Mouse (Mus musculus): ENCODE measurements around the gene Smim7. TPM values are rescaled to one million over a fixed set of nuclear protein-coding genes. Genes with fewer than 3 reads are reported as not detected.

Smim7 gene
- polyA plus RNA-seq, 1 experiment from 2014 or later, result 98.6 TPM

GRCm38 (mm10) chr8:72532103-72532502 is 38.8 kb downstream of the Smim7 start:
- WGBS, result 89% methylated on average over 1 of the region's 1 CpGs
- no peak overlapping the region for H3K4me3 ChIP-seq
- H3K4me1 ChIP-seq, result peaks cover 3% of the 10 kb centered on the region; the same call in 1 of the 2 replicates
- 0 out of 2 replicates have a peak, but pooled peaks cover 10% of the 10 kb centered on the region for H3K36me3 ChIP-seq
- no peaks in the 10 kb centered on the region for H3K27me3 ChIP-seq (ENCODE audit: insufficient read depth, poor library complexity, severe bottlenecking)
- H3K9me3 ChIP-seq, result no peaks in the 10 kb centered on the region
- H3K27ac ChIP-seq, result no peak overlapping the region
- DNase-seq (ENCODE audit: low spot score), result no peak

- H3K4me3 ChIP-seq, result no peak overlapping the region
- no peaks in the 10 kb centered on the region for H3K27me3 ChIP-seq (ENCODE audit: insufficient read depth, poor library complexity, severe bottlenecking)
- H3K36me3 ChIP-seq, result 0 out of 2 replicates have a peak, but pooled peaks cover 13% of the 10 kb centered on the region
- H3K9me3 ChIP-seq, result no peaks in the 10 kb centered on the region
- no peak overlapping the region for H3K27ac ChIP-seq
- H3K4me1 ChIP-seq, result peaks cover 27% of the 10 kb centered on the region
- DNase-seq (ENCODE audit: low spot score), result no peak
Measured at GRCm38 (mm10) chr8:72521888-72522287, 49.0 kb downstream of the Smim7 start.

- no peaks in the 10 kb centered on the region for H3K9me3 ChIP-seq
Measured at GRCm38 (mm10) chr8:72517421-72517988, 53.4 kb downstream of the Smim7 start.

More at GRCm38 (mm10) chr8:72517421-72517988, 53.4 kb downstream of the Smim7 start:
- H3K36me3 ChIP-seq, result 0 out of 2 replicates have a peak, but pooled peaks cover 6% of the 10 kb centered on the region
- H3K27me3 ChIP-seq (ENCODE audit: insufficient read depth, poor library complexity, severe bottlenecking), result no peaks in the 10 kb centered on the region
- H3K27ac ChIP-seq, result peak overlapping the region; percentile 86
- peak; percentile 83 for DNase-seq (ENCODE audit: low spot score)
- H3K4me1 ChIP-seq, result peaks cover 39% of the 10 kb centered on the region
- H3K4me3 ChIP-seq, result peak overlapping the region; percentile 17
- WGBS, result 48% methylated on average over 7 of the region's 7 CpGs

Small RNA genes within 50 kb of the gene (microRNA-seq; reads per million reads assigned to microRNA genes)
- gene Gm28019, result not detected

Other genes with a start within 250 kb of the Smim7 start
- gene Eps15l1, start 149.6 kb downstream of the Smim7 start, polyA plus RNA-seq (2016; fragmentation: Nextera tagmentation; extraction: Ambion mirVana), result 49.9 and 62.3 TPM in 2 replicates
- gene Calr3, start 127.2 kb downstream of the Smim7 start, polyA plus RNA-seq (2016; fragmentation: Nextera tagmentation; extraction: Ambion mirVana), result 0.84 and 1.7 TPM in 2 replicates
- 9.7 and 12.0 TPM in 2 replicates for gene 1700030K09Rik, start 127.2 kb downstream of the Smim7 start, polyA plus RNA-seq (2016; fragmentation: Nextera tagmentation; extraction: Ambion mirVana)
- 75.0 and 83.0 TPM in 2 replicates for gene Cherp, start 95.9 kb downstream of the Smim7 start, polyA plus RNA-seq (2016; fragmentation: Nextera tagmentation; extraction: Ambion mirVana)
- gene Slc35e1, start 78.5 kb downstream of the Smim7 start, polyA plus RNA-seq (2016; fragmentation: Nextera tagmentation; extraction: Ambion mirVana), result 21.5 and 23.8 TPM in 2 replicates
- 12.7 and 14.9 TPM in 2 replicates for gene Med26, start 22.8 kb downstream of the Smim7 start, polyA plus RNA-seq (2016; fragmentation: Nextera tagmentation; extraction: Ambion mirVana)
- 42.0 and 60.3 TPM in 2 replicates for gene Tmem38a, start 967 bp upstream of the Smim7 start, polyA plus RNA-seq (2016; fragmentation: Nextera tagmentation; extraction: Ambion mirVana)
- gene Nwd1, start 75.6 kb upstream of the Smim7 start, polyA plus RNA-seq (2016; fragmentation: Nextera tagmentation; extraction: Ambion mirVana), result 0.01 and 0.04 TPM in 2 replicates
- 151 and 158 TPM in 2 replicates for gene Sin3b, start 152.2 kb upstream of the Smim7 start, polyA plus RNA-seq (2016; fragmentation: Nextera tagmentation; extraction: Ambion mirVana)
- gene F2rl3, start 190.8 kb upstream of the Smim7 start, polyA plus RNA-seq (2016; fragmentation: Nextera tagmentation; extraction: Ambion mirVana), result 1.1 and 2.3 TPM in 2 replicates

All from heart, embryonic 10.5 days (tissue).